Mouse (Mus musculus) ES-Bruce4 (cell line): Measurements from ENCODE around the gene Gpat3.

Source experiments
- CTCF ChIP-seq: IDR thresholded peaks from one replicate; pipeline ENCODE4 v1.8.1; 2011; ENCODE audit warnings: low read depth, low read length
- EP300 ChIP-seq: IDR thresholded peaks from 2 replicates; pipeline ENCODE4 v1.6.1; 2011; ENCODE audit warnings: low read depth, low read length; ENCODE audit not compliant: insufficient read depth
- POLR2A ChIP-seq: IDR thresholded peaks from one replicate; pipeline ENCODE4 v1.8.1; 2011; ENCODE audit warnings: low read length; ENCODE audit not compliant: insufficient read depth

DNA sequence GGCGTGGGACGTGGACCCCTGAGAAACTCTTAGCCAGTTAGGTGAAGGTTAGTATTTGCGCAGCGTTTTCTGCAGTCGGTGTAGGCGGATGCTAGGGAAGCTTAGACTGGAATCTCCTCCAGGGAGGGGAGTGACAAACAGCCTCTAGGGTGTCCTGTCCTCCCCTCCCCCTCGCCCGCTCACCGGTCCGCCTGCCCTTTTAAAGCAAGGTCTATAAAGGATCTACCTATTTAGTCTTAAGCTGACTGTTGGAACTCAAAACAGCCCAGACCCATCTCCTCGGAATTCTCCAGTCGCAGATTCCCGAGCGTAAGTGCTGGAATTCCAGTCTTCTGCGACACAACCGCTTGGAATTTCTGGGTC is at the start of gene Gpat3:
- no peak for TF ChIP-seq CTCF
- TF ChIP-seq POLR2A: no peak
- TF ChIP-seq EP300: no peak
